Mouse (Mus musculus) ES-Bruce4 (cell line): ENCODE data around the gene Slc39a11. TPM values are rescaled to one million over a fixed set of nuclear protein-coding genes. Genes with fewer than 3 reads are reported as not detected.

Source experiments
- H3K27ac ChIP-seq: 2 replicates; pipeline ENCODE4 v1.5.1; 2012; ENCODE audit warnings: low read length, inconsistent platforms; ENCODE audit not compliant: insufficient read depth
- H3K27me3 ChIP-seq: 2 replicates; pipeline ENCODE4 v1.6.1; 2012; ENCODE audit warnings: mild to moderate bottlenecking, low read length, inconsistent platforms; ENCODE audit not compliant: control insufficient read depth, poor library complexity, insufficient read depth, severe bottlenecking
- H3K36me3 ChIP-seq: 2 replicates; pipeline ENCODE4 v1.6.1; 2012; ENCODE audit warnings: inconsistent platforms, mild to moderate bottlenecking, low read length, moderate library complexity; ENCODE audit not compliant: control insufficient read depth, poor library complexity, insufficient read depth, severe bottlenecking
- H3K4me1 ChIP-seq: one replicate; pipeline ENCODE4 v1.8.1; 2011; ENCODE audit warnings: low read length; ENCODE audit not compliant: control insufficient read depth, insufficient read depth
- H3K4me3 ChIP-seq: 2 replicates; pipeline ENCODE4 v1.5.1; 2011; ENCODE audit warnings: low read depth, mild to moderate bottlenecking, low read length
- H3K9ac ChIP-seq: 2 replicates; pipeline ENCODE4 v1.6.1; 2012; ENCODE audit warnings: low read depth, mild to moderate bottlenecking, inconsistent platforms; ENCODE audit not compliant: poor library complexity, severe bottlenecking
- H3K9me3 ChIP-seq: replicated peaks from 2 replicates; pipeline ENCODE4 v1.6.1; 2012; ENCODE audit warnings: mild to moderate bottlenecking, low read length, inconsistent platforms; ENCODE audit not compliant: control insufficient read depth, poor library complexity, insufficient read depth, severe bottlenecking
- CTCF ChIP-seq: IDR thresholded peaks from one replicate; pipeline ENCODE4 v1.8.1; 2011; ENCODE audit warnings: low read depth, low read length
- EP300 ChIP-seq: IDR thresholded peaks from 2 replicates; pipeline ENCODE4 v1.6.1; 2011; ENCODE audit warnings: low read depth, low read length; ENCODE audit not compliant: insufficient read depth
- POLR2A ChIP-seq: IDR thresholded peaks from one replicate; pipeline ENCODE4 v1.8.1; 2011; ENCODE audit warnings: low read length; ENCODE audit not compliant: insufficient read depth
- polyA plus RNA-seq: library from polyadenylated mRNA; stranded (reverse); fragments of >200 nt; gene quantifications from 2 replicates; pipeline ENCODE4 v1.2.4, GENCODE M21; 2011; ENCODE audit warnings: low read depth; ENCODE audit not compliant: missing spikeins, insufficient read depth, insufficient read length

Gene Slc39a11
- polyA plus RNA-seq, 1 experiment = 7.4 TPM

DNA sequence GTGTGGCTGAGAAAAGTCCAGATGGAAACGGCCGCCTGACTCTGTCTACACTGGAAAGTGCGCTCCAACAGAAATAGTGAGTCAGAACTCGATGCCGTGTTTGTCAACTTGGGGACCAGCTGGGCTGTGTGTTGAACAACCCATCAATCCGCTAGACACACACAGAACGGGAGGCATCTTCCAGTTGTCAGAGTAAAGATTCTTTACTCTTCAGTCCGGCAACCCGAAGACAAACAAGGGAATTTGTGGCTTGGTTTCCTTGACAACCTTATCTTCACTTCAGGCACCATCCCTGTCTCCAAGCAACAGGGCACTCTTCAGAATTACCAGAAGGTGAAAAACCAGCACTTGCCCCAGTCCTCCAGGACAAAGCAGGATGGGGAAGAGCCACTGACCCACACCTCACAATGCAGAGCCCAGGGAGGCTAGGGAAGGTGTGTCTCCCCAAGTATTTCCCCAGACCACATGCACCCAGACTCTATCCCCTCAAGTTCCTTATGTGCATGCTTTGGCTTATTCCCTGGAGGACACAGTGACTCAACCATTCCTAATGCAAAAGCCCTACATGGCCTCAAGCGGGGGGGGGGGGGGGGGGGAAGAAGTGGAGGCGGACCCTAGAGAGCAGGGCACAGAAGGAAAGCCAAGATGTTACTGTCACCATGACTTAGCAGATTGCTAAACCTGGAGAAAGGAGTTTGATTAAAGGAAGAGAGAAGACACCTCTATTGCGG lies 297.6 kb downstream of the Slc39a11 start:
- Histone ChIP-seq H3K27me3 (no peaks in the 10 kb centered on the region), H3K4me1 (peaks cover 3% of the 10 kb centered on the region), H3K9ac (no peak overlapping the region), H3K4me3 (no peak overlapping the region), H3K27ac (no peak overlapping the region), H3K36me3 (no peaks in the 10 kb centered on the region), H3K9me3 (0 out of 2 replicates have a peak, but pooled peaks cover 2% of the 10 kb centered on the region)
- no peak for TF ChIP-seq EP300
- no peak for TF ChIP-seq CTCF
- TF ChIP-seq POLR2A = no peak

DNA sequence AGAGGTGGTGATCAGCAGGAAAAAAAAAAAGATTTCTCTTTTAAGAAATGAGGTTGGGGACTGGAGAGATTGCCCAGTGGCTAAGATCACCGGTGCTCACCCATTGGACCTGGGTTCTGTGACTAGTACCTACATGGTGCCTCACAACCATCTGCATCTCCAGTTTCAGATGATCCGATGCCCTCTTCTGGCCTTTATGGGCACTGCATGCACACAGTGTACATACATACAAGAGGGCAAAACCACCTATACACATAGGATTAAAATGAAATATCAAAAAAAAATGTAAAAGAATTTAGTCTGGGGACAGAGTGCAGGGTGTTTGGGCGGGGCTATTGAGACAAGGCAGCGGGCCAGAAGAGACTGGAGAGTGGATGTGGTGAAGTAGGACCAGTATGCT lies 299.3 kb downstream of the Slc39a11 start:
- H3K4me3 ChIP-seq = no peak overlapping the region
- no peaks in the 10 kb centered on the region for H3K36me3 ChIP-seq
- no peak overlapping the region for H3K27ac ChIP-seq
- H3K4me1 ChIP-seq = peaks cover 3% of the 10 kb centered on the region
- H3K9me3 ChIP-seq = 0 out of 2 replicates have a peak, but pooled peaks cover 2% of the 10 kb centered on the region
- no peaks in the 10 kb centered on the region for H3K27me3 ChIP-seq
- H3K9ac ChIP-seq = no peak overlapping the region
- no peak for TF ChIP-seq CTCF
- TF ChIP-seq EP300 = no peak
- no peak for TF ChIP-seq POLR2A

DNA sequence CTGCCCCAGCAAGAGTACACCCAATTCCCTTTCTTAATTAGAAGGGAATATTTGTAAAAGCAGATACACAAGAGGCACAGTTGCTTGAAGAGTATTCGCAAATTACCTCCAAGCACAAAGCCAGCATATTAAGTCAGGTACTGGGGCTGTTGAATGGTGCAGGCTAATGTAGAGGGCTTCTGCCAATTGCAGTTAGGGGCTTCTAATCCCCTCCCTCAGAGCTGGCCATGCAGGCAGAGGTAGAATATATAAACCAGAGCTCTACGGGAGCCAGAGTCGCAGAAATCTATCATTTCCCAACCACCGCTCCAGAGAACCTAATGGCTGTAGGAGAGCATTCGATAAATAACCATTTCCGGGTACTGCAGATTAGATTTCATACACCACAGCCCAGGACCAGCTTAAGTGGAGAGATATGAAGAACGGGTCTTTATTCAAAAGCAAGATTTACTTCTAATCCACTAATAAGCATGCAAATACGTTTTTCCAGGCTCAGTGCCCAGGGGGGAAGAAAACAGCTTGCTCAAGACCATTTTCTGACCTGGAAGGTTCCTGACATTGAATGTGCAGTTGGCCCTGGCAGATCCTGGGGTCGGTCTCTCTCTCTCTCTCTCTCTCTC lies 302.9 kb downstream of the Slc39a11 start:
- H3K4me1 ChIP-seq = no peaks in the 10 kb centered on the region
- no peak overlapping the region for H3K4me3 ChIP-seq
- H3K27me3 ChIP-seq = no peaks in the 10 kb centered on the region
- H3K9me3 ChIP-seq = 0 out of 2 replicates have a peak, but pooled peaks cover 2% of the 10 kb centered on the region
- no peak for TF ChIP-seq CTCF
- TF ChIP-seq EP300 = no peak
- no peak for TF ChIP-seq POLR2A
- H3K27ac ChIP-seq = no peak overlapping the region
- no peak overlapping the region for H3K9ac ChIP-seq
- no peaks in the 10 kb centered on the region for H3K36me3 ChIP-seq

DNA sequence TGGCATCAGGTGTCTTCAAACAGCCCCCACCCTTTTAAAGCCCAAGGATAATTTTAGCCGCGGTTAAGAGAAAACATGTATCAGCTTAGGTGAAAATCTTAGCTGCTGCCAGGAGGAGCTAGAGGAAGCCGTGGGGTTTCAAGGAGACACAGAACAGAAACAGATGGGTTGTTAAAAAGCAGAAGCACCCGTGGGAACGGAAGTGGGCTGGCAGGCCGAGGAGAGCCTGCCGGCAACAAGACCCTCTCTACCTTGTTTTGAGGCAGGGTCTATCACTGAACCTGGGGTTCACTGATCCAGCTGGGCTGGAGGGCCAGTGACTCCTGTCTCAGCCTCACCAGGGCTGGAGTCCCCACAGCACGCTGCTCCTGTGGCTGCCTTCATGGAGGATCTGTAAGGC lies 310.1 kb downstream of the Slc39a11 start:
- Histone ChIP-seq H3K27ac (no peak overlapping the region), H3K9me3 (no peaks in the 10 kb centered on the region), H3K4me3 (no peak overlapping the region), H3K4me1 (no peaks in the 10 kb centered on the region), H3K9ac (no peak overlapping the region), H3K27me3 (no peaks in the 10 kb centered on the region), H3K36me3 (no peaks in the 10 kb centered on the region)
- TF ChIP-seq POLR2A (no peak), CTCF (no peak), EP300 (no peak)

DNA sequence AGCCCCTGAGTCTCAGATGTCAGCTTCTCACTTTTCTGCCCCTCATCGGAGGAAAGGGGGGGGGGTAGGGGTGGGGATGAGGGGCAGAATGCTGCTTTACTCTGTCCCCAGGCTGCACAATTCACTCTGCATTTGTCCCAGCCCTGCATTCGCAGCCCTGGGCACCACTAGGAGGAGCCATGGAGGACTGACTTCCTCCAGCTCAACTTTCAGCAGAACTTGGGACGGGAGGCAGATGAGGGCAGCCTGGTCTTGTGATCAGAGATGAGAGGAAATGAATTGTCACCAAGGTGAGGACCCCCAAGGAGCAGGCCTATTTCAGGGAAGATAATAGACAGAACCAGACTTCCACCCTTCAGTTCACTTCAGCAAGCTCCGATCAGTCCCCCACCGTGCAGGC lies 311.3 kb downstream of the Slc39a11 start:
- Histone ChIP-seq H3K36me3 (no peaks in the 10 kb centered on the region), H3K9me3 (no peaks in the 10 kb centered on the region), H3K9ac (no peak overlapping the region), H3K4me3 (no peak overlapping the region), H3K4me1 (peaks cover 3% of the 10 kb centered on the region), H3K27me3 (no peaks in the 10 kb centered on the region), H3K27ac (no peak overlapping the region)
- TF ChIP-seq EP300 = no peak
- peak; percentile 52 for TF ChIP-seq CTCF
- TF ChIP-seq POLR2A = no peak

DNA sequence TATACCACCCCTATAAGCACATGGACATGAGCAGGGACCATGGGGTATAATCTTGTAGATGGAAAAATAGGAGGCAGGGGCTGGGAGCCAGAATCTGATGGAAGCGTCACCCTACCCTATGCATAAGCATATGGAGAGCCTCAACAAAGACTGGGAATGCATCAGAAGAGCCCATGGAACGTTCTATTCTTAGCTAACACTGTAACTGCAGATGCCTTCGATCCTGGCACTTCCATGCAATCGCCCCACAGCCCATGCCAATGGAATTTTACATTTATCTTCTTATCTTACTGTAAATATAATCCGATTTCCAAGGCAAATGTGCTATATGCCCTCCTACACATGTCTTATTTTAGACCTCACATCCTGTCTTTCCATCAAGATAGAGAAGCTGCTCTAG lies 314.2 kb downstream of the Slc39a11 start:
- H3K9ac ChIP-seq = no peak overlapping the region
- no peak overlapping the region for H3K27ac ChIP-seq
- H3K4me3 ChIP-seq = no peak overlapping the region
- TF ChIP-seq CTCF = no peak
- TF ChIP-seq EP300 = no peak
- TF ChIP-seq POLR2A = no peak
- H3K9me3 ChIP-seq = no peaks in the 10 kb centered on the region
- H3K4me1 ChIP-seq = peaks cover 3% of the 10 kb centered on the region
- H3K27me3 ChIP-seq = no peaks in the 10 kb centered on the region
- no peaks in the 10 kb centered on the region for H3K36me3 ChIP-seq
